Mouse (Mus musculus) cerebellum, adult 9-11 months (tissue): ENCODE measurements around the gene Adgrv1.

Source experiments
- DNase-seq: peaks from one replicate; pipeline ENCODE4 v3.0.0; 2022

The Adgrv1 gene

GRCm38 (mm10) chr13:81407881-81408460, 225.0 kb downstream of the Adgrv1 start:
- no peak for DNase-seq

GRCm38 (mm10) chr13:81402826-81403225, 230.1 kb downstream of the Adgrv1 start:
- DNase-seq = no peak

- no peak for DNase-seq
Observed at GRCm38 (mm10) chr13:81402191-81402590, 230.8 kb downstream of the Adgrv1 start.

GRCm38 (mm10) chr13:81401742-81402141, 231.2 kb downstream of the Adgrv1 start:
- DNase-seq = no peak

- DNase-seq = no peak
Observed at GRCm38 (mm10) chr13:81385597-81386362, 247.2 kb downstream of the Adgrv1 start.

GRCm38 (mm10) chr13:81381835-81382234, 251.1 kb downstream of the Adgrv1 start:
- DNase-seq = no peak

- no peak for DNase-seq
Observed at GRCm38 (mm10) chr13:81370801-81371456, 262.0 kb downstream of the Adgrv1 start.

GRCm38 (mm10) chr13:81370196-81370595, 262.8 kb downstream of the Adgrv1 start:
- no peak for DNase-seq

- no peak for DNase-seq
Observed at GRCm38 (mm10) chr13:81369564-81369963, 263.4 kb downstream of the Adgrv1 start.

GRCm38 (mm10) chr13:81368987-81369386, 264.0 kb downstream of the Adgrv1 start:
- DNase-seq = no peak

- no peak for DNase-seq
Observed at GRCm38 (mm10) chr13:81367681-81368376, 265.1 kb downstream of the Adgrv1 start.

- DNase-seq = no peak
Observed at GRCm38 (mm10) chr13:81360338-81360737, 272.6 kb downstream of the Adgrv1 start.

- DNase-seq = no peak
Observed at GRCm38 (mm10) chr13:81358766-81359165, 274.2 kb downstream of the Adgrv1 start.

- no peak for DNase-seq
Observed at GRCm38 (mm10) chr13:81358365-81358764, 274.6 kb downstream of the Adgrv1 start.

- DNase-seq = no peak
Observed at GRCm38 (mm10) chr13:81357215-81357614, 275.7 kb downstream of the Adgrv1 start.

- no peak for DNase-seq
Observed at GRCm38 (mm10) chr13:81354587-81354986, 278.4 kb downstream of the Adgrv1 start.

GRCm38 (mm10) chr13:81352296-81352695, 280.7 kb downstream of the Adgrv1 start:
- DNase-seq = no peak

GRCm38 (mm10) chr13:81351462-81352155, 281.3 kb downstream of the Adgrv1 start:
- no peak for DNase-seq

GRCm38 (mm10) chr13:81347261-81347980, 285.5 kb downstream of the Adgrv1 start:
- no peak for DNase-seq

- DNase-seq = no peak
Observed at GRCm38 (mm10) chr13:81342987-81343596, 289.9 kb downstream of the Adgrv1 start.

GRCm38 (mm10) chr13:81335241-81335640, 297.7 kb downstream of the Adgrv1 start:
- no peak for DNase-seq

- DNase-seq = no peak
Observed at GRCm38 (mm10) chr13:81332018-81332417, 300.9 kb downstream of the Adgrv1 start.
